9 mouse cellular contexts compared by ENCODE assay signal in the genomic region with DNA sequence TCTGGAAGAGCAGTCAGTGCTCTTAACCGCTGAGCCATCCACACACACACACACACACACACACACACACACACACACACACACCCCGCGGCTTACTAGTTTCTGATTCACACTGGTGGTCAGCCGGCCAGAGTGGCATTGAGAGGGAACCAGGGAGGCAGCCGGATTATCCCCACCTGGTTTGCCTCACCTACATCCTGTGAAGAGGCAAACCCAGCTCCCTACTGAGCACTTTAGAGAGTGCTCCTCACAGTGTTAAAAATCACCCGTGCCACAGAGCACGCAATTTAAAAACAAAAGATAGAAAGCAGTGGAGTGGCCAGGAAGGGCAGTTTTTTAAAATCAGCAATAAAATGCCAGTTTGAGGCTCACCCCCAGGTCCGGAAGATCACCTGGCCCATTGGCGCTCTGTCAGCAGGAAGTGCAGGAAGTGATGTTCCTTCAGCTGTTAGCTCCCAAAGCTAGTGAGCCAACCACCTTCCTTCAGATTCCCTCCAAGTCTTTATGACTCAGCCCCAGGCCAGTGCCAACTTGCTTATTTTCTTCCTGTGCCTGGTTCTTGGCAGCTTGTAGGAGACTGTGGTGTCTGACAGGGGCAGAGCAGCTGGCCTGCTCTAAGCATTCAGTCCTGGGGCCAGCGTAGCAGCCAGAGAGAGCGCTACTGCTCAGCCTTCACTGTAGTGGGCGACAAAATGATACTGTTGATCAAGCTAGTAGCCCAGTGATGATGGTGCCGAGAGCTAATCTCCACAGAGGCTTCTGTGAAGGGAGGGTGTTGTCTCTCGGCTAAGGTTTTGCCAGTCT. TPM values are rescaled to one million over a fixed set of nuclear protein-coding genes. Genes with fewer than 3 reads are reported as not detected.
DNase-seq lines count a peak whose midpoint lies in the region; ATAC-seq lines count a peak whose summit lies in the region.
"Had no signal": no experiment of that assay in that cellular context is flagged by ENCODE, and none has a peak within 500 bp of the region (broad histone marks: within the 10 kb centered on the region; RNA-seq: fewer than 3 reads in every experiment).

No protein-coding gene starts in this region.

- no peaks in the 10 kb centered on the region for H3K36me3 ChIP-seq in liver, embryonic 12.5 days
- H3K36me3 ChIP-seq in heart, embryonic 16.5 days (ENCODE audit: control insufficient read depth, insufficient read depth), result no peaks in the 10 kb centered on the region
- H3K36me3 ChIP-seq in lung, embryonic 15.5 days, result no peaks in the 10 kb centered on the region
- H3K36me3 ChIP-seq: liver, embryonic 15.5 days had no signal

- H3K9me3 ChIP-seq in liver, embryonic 12.5 days (replicated peaks), result no peaks in the 10 kb centered on the region
- H3K9me3 ChIP-seq in heart, embryonic 16.5 days (replicated peaks; ENCODE audit: control insufficient read depth, low read length), result no peaks in the 10 kb centered on the region
- no peaks in the 10 kb centered on the region for H3K9me3 ChIP-seq in lung, embryonic 15.5 days
- H3K9me3 ChIP-seq: liver, embryonic 15.5 days had no signal

- no peak for DNase-seq in liver
- DNase-seq in T-cell, adult 2 months (ENCODE audit: low spot score), result peak; percentile 21
- peak; percentile 72 to 73 for DNase-seq in cerebellum, postnatal 36 days
- peak; percentile 77 for DNase-seq in telencephalon, adult 2 months (ENCODE audit: low read depth, low spot score)
- DNase-seq in neural tube, embryonic 10.5 days (ENCODE audit: extremely low spot score, low spot score), result no peak

- peaks cover under 1% of the 10 kb centered on the region; the same call in 1 of the 2 replicates for H3K4me1 ChIP-seq in liver, embryonic 12.5 days
- H3K4me1 ChIP-seq in heart, embryonic 16.5 days (ENCODE audit: control insufficient read depth, insufficient read depth, low read length), result no peaks in the 10 kb centered on the region
- H3K4me1 ChIP-seq in lung, embryonic 15.5 days, result peaks cover 6% of the 10 kb centered on the region; the same call in 1 of the 2 replicates
- H3K4me1 ChIP-seq: liver, embryonic 15.5 days had no signal

- 0 out of 2 replicates have a peak, but pooled peaks cover 3% of the 10 kb centered on the region for H3K27me3 ChIP-seq in liver, embryonic 12.5 days (replicated peaks)
- H3K27me3 ChIP-seq in heart, embryonic 16.5 days (ENCODE audit: control insufficient read depth, insufficient read depth, low read length), result 0 out of 2 replicates have a peak, but pooled peaks cover 3% of the 10 kb centered on the region
- H3K27me3 ChIP-seq in lung, embryonic 15.5 days, result no peaks in the 10 kb centered on the region

- WGBS in liver, embryonic 12.5 days (ENCODE audit: insufficient replicate concordance), result 56% methylated on average over 14 of the region's 14 CpGs
- WGBS in heart, embryonic 16.5 days, result 41% methylated on average over 14 of the region's 14 CpGs
- WGBS in lung, embryonic 15.5 days, result 43% methylated on average over 12 of the region's 14 CpGs

- H3K4me2 ChIP-seq in liver, embryonic 12.5 days, result no peak overlapping the region
- no peak overlapping the region for H3K4me2 ChIP-seq in heart, embryonic 16.5 days (ENCODE audit: low read depth, low read length)
- H3K4me2 ChIP-seq in lung, embryonic 15.5 days, result no peak overlapping the region
- H3K4me2 ChIP-seq: liver, embryonic 15.5 days had no signal

- H3K4me3 ChIP-seq in liver, embryonic 12.5 days, result no peak overlapping the region
- no peak overlapping the region for H3K4me3 ChIP-seq in heart, embryonic 16.5 days (ENCODE audit: low read length)
- no peak overlapping the region for H3K4me3 ChIP-seq in lung, embryonic 15.5 days
- H3K4me3 ChIP-seq: liver, embryonic 15.5 days had no signal

- 0 out of 2 replicates have a peak, but pooled peaks have one; percentile 24 for ATAC-seq in liver, embryonic 12.5 days
- ATAC-seq in heart, embryonic 16.5 days (replicated peaks; ENCODE audit: extremely low read depth, insufficient read depth, low FRiP score), result peak; percentile 32; the same call in 1 of the 2 replicates
- peak; percentile 51; the same call in 1 of the 2 replicates for ATAC-seq in lung, embryonic 15.5 days (ENCODE audit: borderline replicate concordance, extremely low read depth, low FRiP score, low TSS enrichment)

- no peak overlapping the region for H3K27ac ChIP-seq in liver, embryonic 12.5 days
- no peak overlapping the region for H3K27ac ChIP-seq in heart, embryonic 16.5 days (ENCODE audit: low read length)
- no peak overlapping the region for H3K27ac ChIP-seq in lung, embryonic 15.5 days
- H3K27ac ChIP-seq: liver, embryonic 15.5 days had no signal

- no peak overlapping the region for H3K9ac ChIP-seq in liver, embryonic 12.5 days
- H3K9ac ChIP-seq in heart, embryonic 16.5 days (ENCODE audit: low read length), result no peak overlapping the region
- no peak overlapping the region for H3K9ac ChIP-seq in lung, embryonic 15.5 days
- H3K9ac ChIP-seq: liver, embryonic 15.5 days had no signal

RNA-seq across cellular contexts. Expression of a gene that starts 57.9 kb away (rescaled TPM):
- polyA plus RNA-seq in liver, embryonic 12.5 days (2016; fragmentation: Nextera tagmentation; extraction: Ambion mirVana), result 10.7 and 12.6 TPM in 2 replicates
- 6.9 and 11.6 TPM in 2 replicates for polyA plus RNA-seq in heart, embryonic 16.5 days (2015; fragmentation: Nextera tagmentation; extraction: Ambion mirVana)
- 13.1 and 13.3 TPM in 2 replicates for polyA plus RNA-seq in lung, embryonic 15.5 days (2015; fragmentation: Nextera tagmentation; extraction: Ambion mirVana)

Comparison
In these comparisons a context has a peak if more than half of its experiments do, and no peak if none do; other contexts are left out.
1. DNase-seq: peak in T-cell, adult 2 months (single experiment), cerebellum, postnatal 36 days (2 of 2) and telencephalon, adult 2 months (single experiment); none in liver (single experiment) and neural tube, embryonic 10.5 days (single experiment).
2. Peak in every context shown above with its lines, with median percentiles within 50 percentile points of each other: ATAC-seq.